Mouse (Mus musculus): Measurements from ENCODE around the gene Morc4.

- TF ChIP-seq CTCF (conservative IDR thresholded peaks at IDR 0.05; ENCODE audit: insufficient read depth, insufficient read length, low read depth, low read length) (no peak), POLR2A (IDR thresholded peaks at IDR 0.05; ENCODE audit: low read depth, low read length) (no peak)
Observed at GRCm38 (mm10) chrX:139891387-139891786, 19.9 kb upstream of the Morc4 start.
